Mouse (Mus musculus): ENCODE measurements around the gene Arsj.

Arsj gene

GRCm38 (mm10) chr3:126363568-126364505 lies at the start of gene Arsj:
Gene Arsj, plus strand, starts transcription at chr3:126363684.
- peak; percentile 19 for DNase-seq (ENCODE audit: low spot score)

- DNase-seq (ENCODE audit: low spot score) = no peak
These were observed 38.5 kb upstream of the Arsj start for GRCm38 (mm10) chr3:126324872-126325498.

GRCm38 (mm10) chr3:126325891-126326627 lies 37.4 kb upstream of the Arsj start:
- no peak for DNase-seq (ENCODE audit: low spot score)

GRCm38 (mm10) chr3:126326628-126327325 lies 36.7 kb upstream of the Arsj start:
- DNase-seq (ENCODE audit: low spot score) = no peak

GRCm38 (mm10) chr3:126335329-126335728 lies 28.2 kb upstream of the Arsj start:
- no peak for DNase-seq (ENCODE audit: low spot score)

- no peak for DNase-seq (ENCODE audit: low spot score)
These were observed 18.7 kb upstream of the Arsj start for GRCm38 (mm10) chr3:126344745-126345144.

- no peak for DNase-seq (ENCODE audit: low spot score)
These were observed 3.7 kb upstream of the Arsj start for GRCm38 (mm10) chr3:126359760-126360159.

- DNase-seq (ENCODE audit: low spot score) = no peak
These were observed 1.1 kb upstream of the Arsj start for GRCm38 (mm10) chr3:126362392-126362791.

GRCm38 (mm10) chr3:126362931-126363525 lies 456 bp upstream of the Arsj start:
- DNase-seq (ENCODE audit: low spot score) = no peak

GRCm38 (mm10) chr3:126364555-126364954 lies 1.1 kb downstream of the Arsj start:
- DNase-seq (ENCODE audit: low spot score) = no peak

- DNase-seq (ENCODE audit: low spot score) = no peak
These were observed 7.1 kb downstream of the Arsj start for GRCm38 (mm10) chr3:126370571-126370970.

- no peak for DNase-seq (ENCODE audit: low spot score)
These were observed 9.5 kb downstream of the Arsj start for GRCm38 (mm10) chr3:126372815-126373545.

- no peak for DNase-seq (ENCODE audit: low spot score)
These were observed 10.2 kb downstream of the Arsj start for GRCm38 (mm10) chr3:126373721-126374120.

- DNase-seq (ENCODE audit: low spot score) = no peak
These were observed 15.8 kb downstream of the Arsj start for GRCm38 (mm10) chr3:126379252-126379651.

GRCm38 (mm10) chr3:126379702-126380101 lies 16.2 kb downstream of the Arsj start:
- DNase-seq (ENCODE audit: low spot score) = no peak

- DNase-seq (ENCODE audit: low spot score) = no peak
These were observed 19.8 kb downstream of the Arsj start for GRCm38 (mm10) chr3:126383276-126383675.

- DNase-seq (ENCODE audit: low spot score) = no peak
These were observed 21.4 kb downstream of the Arsj start for GRCm38 (mm10) chr3:126384657-126385438.

GRCm38 (mm10) chr3:126397451-126397850 lies 34.0 kb downstream of the Arsj start:
- no peak for DNase-seq (ENCODE audit: low spot score)

- DNase-seq (ENCODE audit: low spot score) = no peak
These were observed 34.6 kb downstream of the Arsj start for GRCm38 (mm10) chr3:126397985-126398630.
